Mouse (Mus musculus): ENCODE data around the gene Gpc6. TPM values are rescaled to one million over a fixed set of nuclear protein-coding genes. Genes with fewer than 3 reads are reported as not detected.

The Gpc6 gene
- polyA plus RNA-seq, 1 experiment from 2014 or later, result 18.8 TPM

DNA sequence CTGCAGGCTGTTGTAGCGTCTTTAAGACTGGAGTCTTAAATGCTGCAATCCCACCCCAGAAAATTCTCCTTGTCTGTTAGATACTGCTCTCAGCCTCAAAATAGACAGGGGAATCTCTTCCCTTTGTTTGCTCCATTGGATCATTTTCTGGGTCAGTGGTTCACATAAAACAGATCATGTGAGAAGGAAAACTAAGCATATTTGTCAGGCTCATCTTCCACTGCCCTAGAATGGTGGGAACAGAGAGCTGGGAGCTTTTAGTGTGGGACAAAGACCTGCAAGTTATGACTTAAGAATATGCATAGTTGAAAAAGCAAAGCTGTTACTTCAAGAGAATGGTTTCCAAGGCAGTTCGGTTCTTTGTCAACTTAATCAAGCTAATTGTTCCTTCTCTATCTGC lies 136.4 kb downstream of the Gpc6 start:
- DNase-seq (ENCODE audit: low spot score), result no peak
- no peak overlapping the region for H3K4me3 ChIP-seq (ENCODE audit: low read depth, low read length)
- H3K9me3 ChIP-seq (ENCODE audit: control insufficient read depth, low read length), result no peaks in the 10 kb centered on the region
- no peaks in the 10 kb centered on the region for H3K27me3 ChIP-seq (replicated peaks; ENCODE audit: control insufficient read depth, insufficient read depth, low read length)
- no peaks in the 10 kb centered on the region; the same call in 1 of the 2 replicates for H3K4me1 ChIP-seq (replicated peaks; ENCODE audit: control insufficient read depth, insufficient read depth, low read length)
- H3K36me3 ChIP-seq (ENCODE audit: control insufficient read depth, insufficient read depth, low read length), result no peaks in the 10 kb centered on the region
- no peak overlapping the region for H3K9ac ChIP-seq (ENCODE audit: low read depth, low read length)
- H3K27ac ChIP-seq (ENCODE audit: low read depth, low read length), result no peak overlapping the region
- 77% methylated on average over 2 of the region's 2 CpGs for WGBS
- ATAC-seq (replicated peaks; ENCODE audit: low FRiP score), result no peak
- H3K4me2 ChIP-seq, result no peak overlapping the region

DNA sequence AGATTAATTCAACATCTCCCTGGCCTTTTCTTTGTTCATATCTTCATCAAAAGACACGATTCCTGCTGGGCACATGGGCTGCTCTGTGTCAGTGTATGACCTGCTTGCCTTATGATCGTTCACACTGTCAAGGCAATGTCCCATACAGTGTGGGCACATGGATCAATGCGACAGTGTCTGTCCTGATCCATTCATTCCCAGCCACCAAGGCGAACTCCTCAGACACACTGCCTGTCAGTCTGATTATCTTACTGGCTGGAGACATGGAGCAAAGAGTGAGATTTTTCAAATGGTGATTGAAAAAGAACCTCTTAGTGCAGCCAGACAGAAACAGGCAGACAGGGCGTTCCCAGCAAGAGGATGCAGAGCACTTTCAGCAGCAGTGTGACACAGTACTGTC lies 143.1 kb downstream of the Gpc6 start:
- H3K4me2 ChIP-seq, result no peak overlapping the region
- no peaks in the 10 kb centered on the region for H3K4me1 ChIP-seq (replicated peaks; ENCODE audit: control insufficient read depth, insufficient read depth, low read length)
- H3K36me3 ChIP-seq (ENCODE audit: control insufficient read depth, insufficient read depth, low read length), result no peaks in the 10 kb centered on the region
- ATAC-seq (replicated peaks; ENCODE audit: low FRiP score), result no peak
- H3K9me3 ChIP-seq (ENCODE audit: control insufficient read depth, low read length), result no peaks in the 10 kb centered on the region
- no peak overlapping the region for H3K27ac ChIP-seq (ENCODE audit: low read depth, low read length)
- H3K27me3 ChIP-seq (replicated peaks; ENCODE audit: control insufficient read depth, insufficient read depth, low read length), result no peaks in the 10 kb centered on the region
- DNase-seq (ENCODE audit: low spot score), result no peak
- H3K4me3 ChIP-seq (ENCODE audit: low read depth, low read length), result no peak overlapping the region
- H3K9ac ChIP-seq (ENCODE audit: low read depth, low read length), result no peak overlapping the region
- 81% methylated on average over 5 of the region's 5 CpGs for WGBS

DNA sequence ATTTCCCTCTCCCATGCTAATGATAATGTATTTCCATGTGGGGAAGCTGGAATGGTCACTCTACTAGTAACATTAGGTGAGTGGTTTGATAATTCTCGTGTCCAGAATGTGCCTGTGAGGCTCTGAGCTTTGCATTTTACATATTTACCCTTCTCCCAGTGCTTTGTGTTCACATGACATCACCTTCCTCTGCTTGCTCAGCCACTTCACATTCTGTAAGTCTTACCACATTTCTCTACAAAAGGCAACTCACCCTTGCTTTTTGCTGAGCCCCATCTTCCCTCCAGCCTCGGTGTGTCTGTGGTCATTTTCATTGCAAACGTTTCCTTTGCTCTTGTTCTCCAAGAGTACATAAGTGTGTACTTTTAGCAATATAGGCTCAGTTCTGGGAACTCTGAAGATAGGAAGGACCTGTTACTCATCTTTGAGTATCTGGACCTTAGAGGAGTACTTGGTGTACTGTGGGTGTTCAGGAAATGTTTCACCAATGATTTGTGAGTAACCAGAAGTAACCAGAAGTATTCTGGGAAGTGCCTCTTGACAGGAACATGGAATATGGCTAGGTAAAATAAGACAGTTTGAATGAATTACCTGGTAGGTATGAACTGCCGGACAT lies 145.5 kb downstream of the Gpc6 start:
- Histone ChIP-seq H3K27ac (ENCODE audit: low read depth, low read length) (no peak overlapping the region), H3K4me2 (no peak overlapping the region), H3K9me3 (ENCODE audit: control insufficient read depth, low read length) (no peaks in the 10 kb centered on the region), H3K36me3 (ENCODE audit: control insufficient read depth, insufficient read depth, low read length) (no peaks in the 10 kb centered on the region), H3K4me1 (replicated peaks; ENCODE audit: control insufficient read depth, insufficient read depth, low read length) (no peaks in the 10 kb centered on the region), H3K4me3 (ENCODE audit: low read depth, low read length) (no peak overlapping the region), H3K9ac (ENCODE audit: low read depth, low read length) (no peak overlapping the region), H3K27me3 (replicated peaks; ENCODE audit: control insufficient read depth, insufficient read depth, low read length) (no peaks in the 10 kb centered on the region)
- ATAC-seq (replicated peaks; ENCODE audit: low FRiP score) (no peak), DNase-seq (ENCODE audit: low spot score) (no peak)
- WGBS, result 76% methylated on average over 4 of the region's 4 CpGs

DNA sequence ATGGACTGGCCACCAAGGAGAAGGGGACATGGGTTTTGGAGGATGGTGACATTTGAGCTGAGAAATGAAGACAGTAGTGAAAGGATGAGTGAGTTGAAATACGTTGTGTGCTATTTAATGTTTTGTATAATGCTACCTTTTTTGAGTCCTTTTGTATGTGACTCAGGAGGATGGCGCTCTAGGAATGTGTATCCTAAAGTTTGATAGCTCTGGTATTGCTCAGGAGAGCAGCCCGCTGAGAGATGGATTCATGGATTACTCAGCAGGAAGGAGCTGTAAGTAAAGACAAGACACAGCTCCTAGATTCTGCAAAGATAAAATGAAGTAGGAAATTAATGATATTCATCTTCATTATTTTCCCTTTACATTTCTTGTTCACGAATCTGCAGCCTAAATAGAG lies 168.5 kb downstream of the Gpc6 start:
- WGBS, result 74% methylated on average over 4 of the region's 4 CpGs
- no peaks in the 10 kb centered on the region for H3K27me3 ChIP-seq (replicated peaks; ENCODE audit: control insufficient read depth, insufficient read depth, low read length)

DNA sequence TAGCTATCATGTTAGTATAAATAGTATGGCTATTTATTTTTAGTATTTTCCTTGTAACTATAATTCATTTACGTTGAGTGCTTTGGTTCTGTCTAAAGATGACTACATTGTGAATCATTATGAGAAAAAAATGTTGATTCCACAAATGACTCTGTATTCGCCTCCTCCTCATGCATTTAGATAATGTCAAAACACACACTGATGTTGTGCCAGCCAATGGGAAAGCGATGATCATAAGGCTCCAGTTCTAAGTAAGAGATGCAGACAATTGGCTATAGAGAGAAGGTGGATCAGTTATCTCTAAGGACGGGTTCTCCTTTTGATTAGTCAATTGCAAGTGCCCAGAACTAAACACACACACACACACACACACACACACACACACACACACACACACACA lies 181.8 kb downstream of the Gpc6 start:
- DNase-seq (ENCODE audit: low spot score) (no peak), ATAC-seq (replicated peaks; ENCODE audit: low FRiP score) (no peak)
- Histone ChIP-seq H3K4me1 (replicated peaks; ENCODE audit: control insufficient read depth, insufficient read depth, low read length) (no peaks in the 10 kb centered on the region), H3K36me3 (ENCODE audit: control insufficient read depth, insufficient read depth, low read length) (no peaks in the 10 kb centered on the region), H3K4me3 (ENCODE audit: low read depth, low read length) (no peak overlapping the region), H3K27ac (ENCODE audit: low read depth, low read length) (no peak overlapping the region), H3K9ac (ENCODE audit: low read depth, low read length) (no peak overlapping the region), H3K4me2 (no peak overlapping the region), H3K27me3 (replicated peaks; ENCODE audit: control insufficient read depth, insufficient read depth, low read length) (no peaks in the 10 kb centered on the region), H3K9me3 (ENCODE audit: control insufficient read depth, low read length) (no peaks in the 10 kb centered on the region)
- 82% methylated on average over 4 of the region's 4 CpGs for WGBS

More for the DNA sequence above, 168.5 kb downstream of the Gpc6 start:
- Histone ChIP-seq H3K36me3 (ENCODE audit: control insufficient read depth, insufficient read depth, low read length) (no peaks in the 10 kb centered on the region), H3K4me1 (replicated peaks; ENCODE audit: control insufficient read depth, insufficient read depth, low read length) (no peaks in the 10 kb centered on the region), H3K9ac (ENCODE audit: low read depth, low read length) (no peak overlapping the region), H3K4me2 (no peak overlapping the region), H3K9me3 (ENCODE audit: control insufficient read depth, low read length) (no peaks in the 10 kb centered on the region), H3K27ac (ENCODE audit: low read depth, low read length) (no peak overlapping the region), H3K4me3 (ENCODE audit: low read depth, low read length) (no peak overlapping the region)
- DNase-seq (ENCODE audit: low spot score) (no peak), ATAC-seq (replicated peaks; ENCODE audit: low FRiP score) (no peak)

DNA sequence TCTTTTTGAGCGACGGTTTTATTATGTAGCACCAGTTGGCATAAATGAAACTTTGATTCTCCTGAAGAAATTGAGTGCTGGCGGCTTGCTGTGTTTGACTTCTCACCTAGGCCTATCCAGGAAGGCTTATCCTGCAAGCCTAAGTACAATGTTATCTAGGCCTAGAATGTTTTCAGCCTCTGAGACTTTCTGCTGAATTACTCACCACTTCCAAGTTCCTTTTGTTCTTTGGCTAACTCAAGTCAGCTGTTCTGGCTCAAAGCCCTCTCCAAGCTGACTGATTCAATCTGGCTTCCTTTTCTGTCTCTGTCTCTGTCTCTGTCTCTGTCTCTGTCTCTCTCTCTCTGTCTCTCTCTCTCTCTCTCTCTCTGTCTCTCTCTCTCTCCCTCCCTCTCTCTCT lies 188.0 kb downstream of the Gpc6 start:
- ATAC-seq (replicated peaks; ENCODE audit: low FRiP score), result no peak

DNA sequence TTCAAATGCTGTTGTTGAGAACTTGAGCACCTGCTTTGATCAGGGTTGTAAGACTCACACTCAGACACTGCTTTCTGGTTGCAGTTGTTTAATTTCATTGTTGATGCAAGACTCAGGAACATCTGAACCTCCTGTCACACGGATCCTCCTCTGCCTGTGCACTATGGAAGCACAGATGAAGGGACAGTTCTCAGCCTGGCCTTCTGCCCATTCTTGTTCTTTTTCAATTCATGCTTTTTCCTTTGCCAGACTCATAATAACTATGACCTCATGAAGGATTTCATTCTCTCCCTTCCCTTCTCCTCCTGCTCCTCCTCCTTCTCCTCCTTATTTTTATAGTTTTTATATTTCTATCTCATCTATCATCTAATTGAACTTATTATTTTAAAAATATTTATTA lies 196.9 kb downstream of the Gpc6 start:
- no peak for DNase-seq (ENCODE audit: low spot score)
- Histone ChIP-seq H3K36me3 (ENCODE audit: control insufficient read depth, insufficient read depth, low read length) (no peaks in the 10 kb centered on the region), H3K4me2 (no peak overlapping the region), H3K27me3 (replicated peaks; ENCODE audit: control insufficient read depth, insufficient read depth, low read length) (no peaks in the 10 kb centered on the region), H3K9ac (ENCODE audit: low read depth, low read length) (no peak overlapping the region), H3K9me3 (ENCODE audit: control insufficient read depth, low read length) (no peaks in the 10 kb centered on the region), H3K27ac (ENCODE audit: low read depth, low read length) (no peak overlapping the region), H3K4me1 (replicated peaks; ENCODE audit: control insufficient read depth, insufficient read depth, low read length) (no peaks in the 10 kb centered on the region), H3K4me3 (ENCODE audit: low read depth, low read length) (no peak overlapping the region)
- WGBS, result 69% methylated on average over 1 of the region's 1 CpGs
- ATAC-seq (replicated peaks; ENCODE audit: low FRiP score), result no peak

More for the DNA sequence above, 188.0 kb downstream of the Gpc6 start:
- Histone ChIP-seq H3K36me3 (ENCODE audit: control insufficient read depth, insufficient read depth, low read length) (no peaks in the 10 kb centered on the region), H3K4me3 (ENCODE audit: low read depth, low read length) (no peak overlapping the region), H3K9me3 (ENCODE audit: control insufficient read depth, low read length) (no peaks in the 10 kb centered on the region), H3K27ac (ENCODE audit: low read depth, low read length) (no peak overlapping the region), H3K27me3 (replicated peaks; ENCODE audit: control insufficient read depth, insufficient read depth, low read length) (no peaks in the 10 kb centered on the region), H3K4me2 (no peak overlapping the region), H3K4me1 (replicated peaks; ENCODE audit: control insufficient read depth, insufficient read depth, low read length) (no peaks in the 10 kb centered on the region), H3K9ac (ENCODE audit: low read depth, low read length) (no peak overlapping the region)
- DNase-seq (ENCODE audit: low spot score), result no peak
- WGBS, result 71% methylated on average over 3 of the region's 3 CpGs

DNA sequence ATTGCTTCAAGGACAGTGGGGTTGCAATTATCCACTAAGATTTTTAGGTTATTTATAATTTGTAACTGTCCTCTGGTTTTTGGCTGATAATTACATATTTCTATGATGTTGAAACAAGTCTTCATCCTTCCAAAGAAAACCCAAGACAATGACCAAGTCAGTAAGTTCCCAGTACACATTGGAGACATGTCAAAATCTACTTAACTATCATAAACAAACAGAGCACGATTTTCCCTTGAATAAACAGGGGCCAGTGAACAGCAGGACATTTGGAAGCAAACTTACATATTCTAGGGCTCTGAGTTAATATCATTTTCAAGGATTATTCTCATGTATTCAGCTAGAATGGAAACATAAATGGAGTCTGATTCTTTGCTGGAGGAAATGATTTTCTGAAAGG lies 205.2 kb downstream of the Gpc6 start:
- no peaks in the 10 kb centered on the region for H3K9me3 ChIP-seq (ENCODE audit: control insufficient read depth, low read length)
- no peaks in the 10 kb centered on the region for H3K4me1 ChIP-seq (replicated peaks; ENCODE audit: control insufficient read depth, insufficient read depth, low read length)
- H3K27me3 ChIP-seq (replicated peaks; ENCODE audit: control insufficient read depth, insufficient read depth, low read length), result no peaks in the 10 kb centered on the region
- 60% methylated on average over 1 of the region's 1 CpGs for WGBS
- H3K4me2 ChIP-seq, result no peak overlapping the region
- H3K9ac ChIP-seq (ENCODE audit: low read depth, low read length), result no peak overlapping the region
- ATAC-seq (replicated peaks; ENCODE audit: low FRiP score), result no peak
- no peaks in the 10 kb centered on the region for H3K36me3 ChIP-seq (ENCODE audit: control insufficient read depth, insufficient read depth, low read length)
- H3K4me3 ChIP-seq (ENCODE audit: low read depth, low read length), result no peak overlapping the region
- H3K27ac ChIP-seq (ENCODE audit: low read depth, low read length), result no peak overlapping the region
- DNase-seq (ENCODE audit: low spot score), result no peak

DNA sequence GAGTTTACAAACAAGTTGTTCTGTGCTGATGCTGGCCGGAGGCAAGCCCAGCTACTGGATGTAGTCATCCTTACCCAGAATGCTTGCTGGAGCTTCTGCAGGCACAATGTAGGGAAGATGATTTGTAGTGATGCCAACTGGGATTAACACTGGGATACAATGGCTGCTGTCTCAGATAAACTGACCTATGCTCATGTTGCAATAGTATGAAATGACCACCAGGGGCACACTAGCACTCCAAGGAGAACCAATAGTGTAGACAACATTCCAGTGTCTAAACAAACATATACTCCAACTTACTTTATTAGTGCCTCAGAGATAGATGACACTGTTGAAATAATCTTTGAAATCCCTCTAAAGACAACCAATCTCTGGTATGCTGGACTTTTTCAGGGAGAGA lies 206.2 kb downstream of the Gpc6 start:
- Histone ChIP-seq H3K4me3 (ENCODE audit: low read depth, low read length) (no peak overlapping the region), H3K27ac (ENCODE audit: low read depth, low read length) (no peak overlapping the region)

More for the DNA sequence above, 206.2 kb downstream of the Gpc6 start:
- H3K4me1 ChIP-seq (replicated peaks; ENCODE audit: control insufficient read depth, insufficient read depth, low read length), result no peaks in the 10 kb centered on the region
- 88% methylated on average over 1 of the region's 1 CpGs for WGBS
- no peak overlapping the region for H3K9ac ChIP-seq (ENCODE audit: low read depth, low read length)
- no peak for DNase-seq (ENCODE audit: low spot score)
- no peak overlapping the region for H3K4me2 ChIP-seq
- no peaks in the 10 kb centered on the region for H3K36me3 ChIP-seq (ENCODE audit: control insufficient read depth, insufficient read depth, low read length)
- H3K9me3 ChIP-seq (ENCODE audit: control insufficient read depth, low read length), result no peaks in the 10 kb centered on the region
- no peak for ATAC-seq (replicated peaks; ENCODE audit: low FRiP score)
- no peaks in the 10 kb centered on the region for H3K27me3 ChIP-seq (replicated peaks; ENCODE audit: control insufficient read depth, insufficient read depth, low read length)

Data from liver, embryonic 11.5 days (tissue).